Mouse (Mus musculus) forebrain, embryonic 14.5 days (tissue): ENCODE measurements around the gene Wasf1. TPM values are rescaled to one million over a fixed set of nuclear protein-coding genes. Genes with fewer than 3 reads are reported as not detected.

Experiments used
- ATAC-seq: fragments of 200-750 bp; cut with Nextera tagmentation; 2 replicates; pipeline ENCODE4 v1.8.0; 2017; ENCODE audit warnings: mild to moderate bottlenecking, moderate library complexity
- DNase-seq: peaks from one replicate; pipeline ENCODE4 v3.0.0-alpha.2; 2015; ENCODE audit warnings: low spot score
- H3K27ac ChIP-seq: fragments of 300-500 bp; sonication (generic); 2 replicates; pipeline ENCODE4 v1.5.1; 2014; ENCODE audit warnings: low read depth, mild to moderate bottlenecking, control low read depth, low read length, moderate library complexity
- H3K27me3 ChIP-seq: fragments of 300-500 bp; sonication (generic); replicated peaks from 2 replicates; pipeline ENCODE4 v1.6.1; 2014; ENCODE audit warnings: low read length, control low read depth, mixed read lengths; ENCODE audit not compliant: control insufficient read depth, insufficient read depth
- H3K36me3 ChIP-seq: fragments of 300-500 bp; sonication (generic); 2 replicates; pipeline ENCODE4 v1.6.1; 2014; ENCODE audit warnings: low read length, control low read depth; ENCODE audit not compliant: control insufficient read depth, insufficient read depth
- H3K4me1 ChIP-seq: fragments of 300-500 bp; sonication (generic); 2 replicates; pipeline ENCODE4 v1.6.1; 2014; ENCODE audit warnings: antibody characterized with exemption, low read length, control low read depth; ENCODE audit not compliant: control insufficient read depth, insufficient read depth
- H3K4me2 ChIP-seq: fragments of 300-500 bp; sonication (generic); 2 replicates; pipeline ENCODE4 v1.6.1; 2014; ENCODE audit warnings: mild to moderate bottlenecking, control low read depth, low read length
- H3K4me3 ChIP-seq: fragments of 300-500 bp; sonication (generic); 2 replicates; pipeline ENCODE4 v1.5.1; 2014; ENCODE audit warnings: low read depth, low read length, control low read depth
- H3K9ac ChIP-seq: fragments of 300-500 bp; sonication (generic); 2 replicates; pipeline ENCODE4 v1.6.1; 2014; ENCODE audit warnings: mild to moderate bottlenecking, low read length, control low read depth, moderate library complexity
- H3K9me3 ChIP-seq: fragments of 300-500 bp; sonication (generic); replicated peaks from 2 replicates; pipeline ENCODE4 v1.6.1; 2016; ENCODE audit warnings: low read length, control low read depth, mixed read lengths; ENCODE audit not compliant: control insufficient read depth
- WGBS: fragments of 180-500 bp; shearing (Covaris S2); extraction: QIAGEN DNeasy Blood & Tissue Kit; methylation state at CpG from one replicate; pipeline ENCODE4 v1.1.7; 2014; 5-methylcytosine and 5-hydroxymethylcytosine counted together
- polyA plus RNA-seq: library from polyadenylated mRNA; unstranded; fragments of >200 nt; fragmentation: Nextera tagmentation; extraction: Ambion mirVana; gene quantifications from 2 replicates; pipeline ENCODE4 v1.2.1, GENCODE M21; 2014

Wasf1 gene
- polyA plus RNA-seq, 1 experiment from 2014 or later = 51.5 TPM

GRCm38 (mm10) chr10:40906802-40907201 is 23.5 kb downstream of the Wasf1 start:
- H3K9ac ChIP-seq = no peak overlapping the region
- no peak overlapping the region for H3K4me3 ChIP-seq
- no peak overlapping the region for H3K4me2 ChIP-seq
- no peak for ATAC-seq
- H3K27me3 ChIP-seq = no peaks in the 10 kb centered on the region
- DNase-seq = no peak
- H3K4me1 ChIP-seq = no peaks in the 10 kb centered on the region
- H3K9me3 ChIP-seq = no peaks in the 10 kb centered on the region
- WGBS = 90% methylated on average over 7 of the region's 7 CpGs
- no peaks in the 10 kb centered on the region for H3K36me3 ChIP-seq
- H3K27ac ChIP-seq = no peak overlapping the region

- no peak overlapping the region for H3K4me3 ChIP-seq
- 39% methylated on average over 2 of the region's 2 CpGs for WGBS
These were observed 25.3 kb downstream of the Wasf1 start for GRCm38 (mm10) chr10:40908580-40908979.

GRCm38 (mm10) chr10:40910811-40911210 is 27.5 kb downstream of the Wasf1 start:
- Histone ChIP-seq H3K27me3 (no peaks in the 10 kb centered on the region), H3K36me3 (no peaks in the 10 kb centered on the region), H3K4me1 (no peaks in the 10 kb centered on the region), H3K9ac (no peak overlapping the region), H3K4me3 (no peak overlapping the region), H3K27ac (no peak overlapping the region), H3K4me2 (no peak overlapping the region), H3K9me3 (no peaks in the 10 kb centered on the region)
- ATAC-seq (no peak), DNase-seq (no peak)
- WGBS = 52% methylated on average over 2 of the region's 2 CpGs

More at GRCm38 (mm10) chr10:40908580-40908979, 25.3 kb downstream of the Wasf1 start:
- no peaks in the 10 kb centered on the region for H3K27me3 ChIP-seq
- H3K36me3 ChIP-seq = no peaks in the 10 kb centered on the region
- no peaks in the 10 kb centered on the region for H3K9me3 ChIP-seq
- ATAC-seq (no peak), DNase-seq (no peak)
- no peak overlapping the region for H3K9ac ChIP-seq
- no peak overlapping the region for H3K4me2 ChIP-seq
- no peak overlapping the region for H3K27ac ChIP-seq
- no peaks in the 10 kb centered on the region for H3K4me1 ChIP-seq

- no peak overlapping the region for H3K4me2 ChIP-seq
- H3K36me3 ChIP-seq = no peaks in the 10 kb centered on the region
- H3K4me3 ChIP-seq = no peak overlapping the region
- H3K27ac ChIP-seq = no peak overlapping the region
- H3K9me3 ChIP-seq = no peaks in the 10 kb centered on the region
- DNase-seq = no peak
- ATAC-seq = no peak
- no peaks in the 10 kb centered on the region for H3K4me1 ChIP-seq
- no peaks in the 10 kb centered on the region for H3K27me3 ChIP-seq
- 87% methylated on average over 2 of the region's 2 CpGs for WGBS
- H3K9ac ChIP-seq = no peak overlapping the region
These were observed 32.0 kb downstream of the Wasf1 start for GRCm38 (mm10) chr10:40915240-40915639.

- ATAC-seq = no peak
- WGBS = 83% methylated on average over 8 of the region's 8 CpGs
- H3K36me3 ChIP-seq = peaks cover 13% of the 10 kb centered on the region; the same call in 1 of the 2 replicates
- DNase-seq = no peak
- H3K9me3 ChIP-seq = no peaks in the 10 kb centered on the region
- H3K4me3 ChIP-seq = no peak overlapping the region
- no peak overlapping the region for H3K27ac ChIP-seq
- no peak overlapping the region for H3K9ac ChIP-seq
- H3K4me2 ChIP-seq = no peak overlapping the region
- H3K4me1 ChIP-seq = no peaks in the 10 kb centered on the region
- H3K27me3 ChIP-seq = no peaks in the 10 kb centered on the region
These were observed 35.6 kb downstream of the Wasf1 start for GRCm38 (mm10) chr10:40918669-40919440.

- H3K27me3 ChIP-seq = no peaks in the 10 kb centered on the region
- H3K27ac ChIP-seq = no peak overlapping the region
- H3K36me3 ChIP-seq = peaks cover 15% of the 10 kb centered on the region; the same call in 1 of the 2 replicates
- H3K9me3 ChIP-seq = no peaks in the 10 kb centered on the region
- no peaks in the 10 kb centered on the region for H3K4me1 ChIP-seq
- H3K4me3 ChIP-seq = no peak overlapping the region
- no peak for ATAC-seq
- WGBS = 91% methylated on average over 6 of the region's 6 CpGs
- no peak for DNase-seq
- no peak overlapping the region for H3K9ac ChIP-seq
- H3K4me2 ChIP-seq = no peak overlapping the region
These were observed 36.2 kb downstream of the Wasf1 start for GRCm38 (mm10) chr10:40919464-40919863.

- H3K4me1 ChIP-seq = no peaks in the 10 kb centered on the region
- no peak for DNase-seq
- no peak overlapping the region for H3K9ac ChIP-seq
- 94% methylated on average over 8 of the region's 8 CpGs for WGBS
- no peak overlapping the region for H3K4me2 ChIP-seq
- no peak for ATAC-seq
- H3K27me3 ChIP-seq = no peaks in the 10 kb centered on the region
- H3K4me3 ChIP-seq = no peak overlapping the region
- no peak overlapping the region for H3K27ac ChIP-seq
- no peaks in the 10 kb centered on the region for H3K9me3 ChIP-seq
- H3K36me3 ChIP-seq = peaks cover 58% of the 10 kb centered on the region
These were observed 49.7 kb downstream of the Wasf1 start for GRCm38 (mm10) chr10:40932995-40933394.

- Histone ChIP-seq H3K27ac (no peak overlapping the region), H3K4me2 (no peak overlapping the region), H3K4me3 (no peak overlapping the region), H3K36me3 (peaks cover 65% of the 10 kb centered on the region), H3K9me3 (no peaks in the 10 kb centered on the region), H3K9ac (no peak overlapping the region), H3K4me1 (no peaks in the 10 kb centered on the region), H3K27me3 (no peaks in the 10 kb centered on the region)
- 77% methylated on average over 13 of the region's 13 CpGs for WGBS
- DNase-seq (no peak), ATAC-seq (no peak)
These were observed 53.0 kb downstream of the Wasf1 start for GRCm38 (mm10) chr10:40936160-40936726.

GRCm38 (mm10) chr10:40937569-40937968 is 54.3 kb downstream of the Wasf1 start:
- Histone ChIP-seq H3K27ac (no peak overlapping the region), H3K9me3 (no peaks in the 10 kb centered on the region), H3K4me2 (no peak overlapping the region), H3K9ac (no peak overlapping the region), H3K4me1 (no peaks in the 10 kb centered on the region), H3K4me3 (no peak overlapping the region), H3K27me3 (no peaks in the 10 kb centered on the region), H3K36me3 (peaks cover 52% of the 10 kb centered on the region)
- DNase-seq = no peak
- 90% methylated on average over 20 of the region's 20 CpGs for WGBS
- ATAC-seq = no peak
